Comparison of ENCODE assay signal across 10 mouse cellular contexts in genomic region chr8:84773304-84773703, GRCm38 (mm10). TPM values are rescaled to one million over a fixed set of nuclear protein-coding genes. Genes with fewer than 3 reads are reported as not detected.
DNase-seq lines count a peak whose midpoint lies in the region; ATAC-seq lines count a peak whose summit lies in the region.
"Had no signal": no experiment of that assay in that cellular context is flagged by ENCODE, and none has a peak within 500 bp of the region (broad histone marks: within the 10 kb centered on the region; RNA-seq: fewer than 3 reads in every experiment).

No protein-coding gene starts in this region.

- H3K9me3 ChIP-seq in heart, embryonic 15.5 days (replicated peaks): no peaks in the 10 kb centered on the region
- H3K9me3 ChIP-seq in forebrain, embryonic 10.5 days: no peaks in the 10 kb centered on the region
- no peaks in the 10 kb centered on the region for H3K9me3 ChIP-seq in liver, embryonic 13.5 days (replicated peaks)

- H3K4me1 ChIP-seq in heart, embryonic 15.5 days (replicated peaks): peaks cover 43% of the 10 kb centered on the region
- H3K4me1 ChIP-seq in forebrain, embryonic 10.5 days: peaks cover 75% of the 10 kb centered on the region
- peaks cover 26% of the 10 kb centered on the region for H3K4me1 ChIP-seq in liver, embryonic 13.5 days (replicated peaks)

- peak overlapping the region; percentile 61 for H3K4me2 ChIP-seq in heart, embryonic 15.5 days
- peak overlapping the region; percentile 12; the same call in 1 of the 2 replicates for H3K4me2 ChIP-seq in liver, embryonic 13.5 days

- WGBS in heart, embryonic 15.5 days: 11% methylated on average over 9 of the region's 9 CpGs
- WGBS in forebrain, embryonic 10.5 days: under 1% methylated on average over 9 of the region's 9 CpGs
- 9% methylated on average over 9 of the region's 9 CpGs for WGBS in liver, embryonic 13.5 days (ENCODE audit: insufficient replicate concordance)

- H3K36me3 ChIP-seq in heart, embryonic 15.5 days: no peaks in the 10 kb centered on the region
- no peaks in the 10 kb centered on the region for H3K36me3 ChIP-seq in forebrain, embryonic 10.5 days (replicated peaks)
- no peaks in the 10 kb centered on the region for H3K36me3 ChIP-seq in liver, embryonic 13.5 days

- peak overlapping the region; percentile 41 for H3K4me3 ChIP-seq in heart, embryonic 15.5 days
- H3K4me3 ChIP-seq in forebrain, embryonic 10.5 days: peak overlapping the region; percentile 42; the same call in 1 of the 2 replicates
- no peak overlapping the region; the same call in 1 of the 2 replicates for H3K4me3 ChIP-seq in liver, embryonic 13.5 days (replicated peaks)

- H3K9ac ChIP-seq in heart, embryonic 15.5 days: peak overlapping the region; percentile 38; the same call in 1 of the 2 replicates
- no peak overlapping the region for H3K9ac ChIP-seq in liver, embryonic 13.5 days

- peak overlapping the region; percentile 67 for H3K27ac ChIP-seq in heart, embryonic 15.5 days
- peak overlapping the region; percentile 74; the same call in 1 of the 2 replicates for H3K27ac ChIP-seq in forebrain, embryonic 10.5 days
- H3K27ac ChIP-seq in liver, embryonic 13.5 days: no peak overlapping the region

- H3K27me3 ChIP-seq in heart, embryonic 15.5 days: peaks cover 65% of the 10 kb centered on the region
- peaks cover 100% of the 10 kb centered on the region for H3K27me3 ChIP-seq in forebrain, embryonic 10.5 days (ENCODE audit: poor library complexity, severe bottlenecking)
- peaks cover 97% of the 10 kb centered on the region for H3K27me3 ChIP-seq in liver, embryonic 13.5 days

- DNase-seq in heart, adult 8-10 months (ENCODE audit: low spot score): no peak
- DNase-seq in brain, adult 2 months (ENCODE audit: low read depth, low spot score): peak; percentile 82
- no peak for DNase-seq in forebrain, embryonic 10.5 days (ENCODE audit: extremely low spot score, low spot score)
- DNase-seq in liver, embryonic 13.5 days: no peak
- no peak for DNase-seq in ovary, postnatal 36 days (ENCODE audit: low spot score)
- no peak for DNase-seq in right cerebral cortex, postnatal 36 days (ENCODE audit: low spot score in 2 of 2)
- no peak for DNase-seq in adrenal gland, adult 8-10 months
- DNase-seq: spleen, adult 18-20 months had no signal

- ATAC-seq in heart, embryonic 15.5 days (replicated peaks; ENCODE audit: insufficient number of reproducible peaks, insufficient read depth, low FRiP score, low read depth): no peak
- no peak for ATAC-seq in liver, embryonic 13.5 days (ENCODE audit: low read depth)

RNA-seq across cellular contexts. Expression of gene Nfix, which starts 26.8 kb away (rescaled TPM):
- 15.0 and 20.8 TPM in 2 replicates for polyA plus RNA-seq in heart, embryonic 15.5 days (2015; fragmentation: Nextera tagmentation; extraction: Ambion mirVana)
- 100 to 1,000 TPM; 288 to 356 (median 295) TPM for total RNA-seq in heart, adult 8-10 months (2022)
- 0.46 and 1.8 TPM in 2 replicates for polyA plus RNA-seq in forebrain, embryonic 10.5 days (2016; fragmentation: Nextera tagmentation; extraction: Ambion mirVana)
- polyA plus RNA-seq in liver, embryonic 13.5 days (2015; fragmentation: Nextera tagmentation; extraction: Ambion mirVana): 2.3 and 3.4 TPM in 2 replicates
- 100 to 1,000 TPM in 3 of 4 experiments, 10 to 100 TPM in 1; 99.6 to 150 (median 117) TPM for total RNA-seq in adrenal gland, adult 8-10 months (2022)

RNA-seq across cellular contexts. Expression of gene Dand5, which starts 49.3 kb away (rescaled TPM):
- polyA plus RNA-seq in heart, embryonic 15.5 days (2015; fragmentation: Nextera tagmentation; extraction: Ambion mirVana): 5.8 and 6.4 TPM in 2 replicates
- 10 to 100 TPM; 10.3 to 13.2 (median 12.0) TPM for total RNA-seq in heart, adult 8-10 months (2022)
- 2.9 and 3.5 TPM in 2 replicates for polyA plus RNA-seq in forebrain, embryonic 10.5 days (2016; fragmentation: Nextera tagmentation; extraction: Ambion mirVana)
- 3.3 and 3.7 TPM in 2 replicates for polyA plus RNA-seq in liver, embryonic 13.5 days (2015; fragmentation: Nextera tagmentation; extraction: Ambion mirVana)
- total RNA-seq in adrenal gland, adult 8-10 months (2022): 10 to 100 TPM; 11.2 to 14.9 (median 12.5) TPM

RNA-seq across cellular contexts. Expression of gene G430095P16Rik, which starts 50.5 kb away (rescaled TPM):
- 4.5 TPM in 2 replicates for polyA plus RNA-seq in heart, embryonic 15.5 days (2015; fragmentation: Nextera tagmentation; extraction: Ambion mirVana)
- total RNA-seq in heart, adult 8-10 months (2022): under 1 TPM in 1 of 4 experiments, not detected in 3; 0.66 TPM
- 1.3 and 2.1 TPM in 2 replicates for polyA plus RNA-seq in forebrain, embryonic 10.5 days (2016; fragmentation: Nextera tagmentation; extraction: Ambion mirVana)
- 9.6 and 10.0 TPM in 2 replicates for polyA plus RNA-seq in liver, embryonic 13.5 days (2015; fragmentation: Nextera tagmentation; extraction: Ambion mirVana)
- under 1 TPM in 2 of 4 experiments, not detected in 2; 0.52 to 0.73 TPM for total RNA-seq in adrenal gland, adult 8-10 months (2022)
- total RNA-seq: left cerebral cortex, postnatal 14 days had no signal

RNA-seq across cellular contexts. Expression of gene Gadd45gip1, which starts 58.0 kb away (rescaled TPM):
- 45.3 and 46.5 TPM in 2 replicates for polyA plus RNA-seq in heart, embryonic 15.5 days (2015; fragmentation: Nextera tagmentation; extraction: Ambion mirVana)
- total RNA-seq in heart, adult 8-10 months (2022): 10 to 100 TPM; 31.0 to 34.9 (median 33.1) TPM
- 49.1 and 49.6 TPM in 2 replicates for polyA plus RNA-seq in forebrain, embryonic 10.5 days (2016; fragmentation: Nextera tagmentation; extraction: Ambion mirVana)
- polyA plus RNA-seq in liver, embryonic 13.5 days (2015; fragmentation: Nextera tagmentation; extraction: Ambion mirVana): 60.6 and 63.2 TPM in 2 replicates
- total RNA-seq in adrenal gland, adult 8-10 months (2022): 10 to 100 TPM; 63.6 to 68.4 (median 66.2) TPM
